Mouse (Mus musculus): ENCODE measurements around the gene Flna. TPM values are rescaled to one million over a fixed set of nuclear protein-coding genes. Genes with fewer than 3 reads are reported as not detected.

Gene Flna
- polyA plus RNA-seq, 1 experiment from 2014 or later: 504 TPM

DNA sequence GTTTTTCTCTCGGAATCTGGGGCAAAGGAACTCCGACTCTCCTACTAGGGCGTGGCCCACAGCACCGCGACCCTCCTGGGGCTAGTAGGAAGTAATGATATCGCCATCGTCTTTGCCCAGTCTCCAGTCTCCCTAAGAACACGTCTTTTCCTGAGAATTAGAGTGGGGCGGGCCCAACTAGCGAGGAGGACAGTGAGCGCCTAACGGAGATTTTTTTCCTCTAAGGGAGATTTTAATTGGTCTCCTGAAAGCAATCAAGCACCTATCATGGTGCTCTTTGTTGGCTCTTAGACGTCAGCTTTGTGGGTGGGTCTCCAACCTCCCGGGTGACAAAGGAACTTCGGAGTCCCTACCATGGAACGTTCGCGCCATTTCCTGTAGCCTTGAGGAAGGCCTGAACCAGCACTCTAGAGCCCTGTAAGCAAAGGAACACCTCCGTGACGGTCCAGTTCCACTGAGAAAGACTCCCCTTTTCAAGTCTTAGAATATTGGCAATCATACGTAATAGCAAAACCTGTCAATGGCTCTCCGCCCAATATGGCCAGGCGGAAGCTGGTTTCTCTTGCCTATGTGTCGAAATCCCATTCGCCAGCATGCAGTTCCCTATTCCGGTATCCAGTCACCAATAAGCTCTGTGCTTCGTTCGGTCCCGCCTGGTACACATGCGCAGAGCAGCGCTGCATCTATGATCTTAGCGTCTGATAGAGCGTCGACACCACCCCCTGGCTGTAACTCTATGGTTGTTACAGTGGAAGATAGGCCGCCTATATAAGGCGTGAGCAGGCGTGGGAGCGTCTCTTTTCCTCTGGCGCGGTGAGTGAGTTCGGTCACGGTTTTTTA, 20.7 kb upstream of the Flna start, which contains the start of gene Rpl10:
TSS of gene Rpl10 (plus strand) at position 751 of the 840 bp plus-strand sequence.
- H3K4me1 ChIP-seq (ENCODE audit: insufficient read depth): no peaks in the 10 kb centered on the region
- H3K36me3 ChIP-seq (ENCODE audit: insufficient read depth): peaks cover 10% of the 10 kb centered on the region; the same call in 1 of the 2 replicates
- peak within 1 kb of the TSS; percentile 58 for H3K4me3 ChIP-seq (ENCODE audit: low read depth, low read length)
- H3K9me3 ChIP-seq (ENCODE audit: low read depth, low read length): no peaks in the 10 kb centered on the region
- peak within 1 kb of the TSS; percentile 92 for H3K27ac ChIP-seq (ENCODE audit: low read depth)
- TF ChIP-seq CTCF (IDR thresholded peaks at IDR 0.05; ENCODE audit: low read depth): peak; percentile 54
- ATAC-seq (ENCODE audit: insufficient read depth) (peak; percentile 96), DNase-seq (peak; percentile 97)
- WGBS: 10% methylated on average over 42 of the region's 42 CpGs
- H3K4me2 ChIP-seq: peak within 1 kb of the TSS; percentile 63
- no peaks in the 10 kb centered on the region for H3K27me3 ChIP-seq (ENCODE audit: insufficient read depth, low read length)
- H3K9ac ChIP-seq: peak within 1 kb of the TSS; percentile 79

DNA sequence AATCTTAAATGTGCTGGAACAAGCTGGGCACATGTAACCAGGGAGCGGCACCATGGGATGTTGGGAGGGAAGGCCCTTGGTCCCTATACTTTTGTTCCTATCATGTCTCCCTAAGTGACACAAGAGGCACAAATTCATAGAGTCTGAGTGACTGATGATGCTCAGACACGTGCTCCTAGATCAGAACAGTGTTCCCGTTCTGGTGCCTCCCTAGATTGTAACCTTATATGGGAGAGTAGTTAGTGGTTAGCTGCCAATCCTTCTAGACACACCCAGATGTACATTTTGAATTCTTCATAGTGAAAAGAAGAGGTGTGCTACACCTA, 20.1 kb upstream of the Flna start:
- H3K9ac ChIP-seq: peak overlapping the region; percentile 50
- H3K27ac ChIP-seq (ENCODE audit: low read depth): peak overlapping the region; percentile 92
- H3K4me2 ChIP-seq: peak overlapping the region; percentile 58
- no peak for DNase-seq
- ATAC-seq (ENCODE audit: insufficient read depth): peak; percentile 44
- H3K4me3 ChIP-seq (ENCODE audit: low read depth, low read length): peak overlapping the region; percentile 58
- TF ChIP-seq CTCF (IDR thresholded peaks at IDR 0.05; ENCODE audit: low read depth): no peak
- H3K27me3 ChIP-seq (ENCODE audit: insufficient read depth, low read length): no peaks in the 10 kb centered on the region
- H3K36me3 ChIP-seq (ENCODE audit: insufficient read depth): peaks cover 10% of the 10 kb centered on the region; the same call in 1 of the 2 replicates
- WGBS: 20% methylated on average over 3 of the region's 3 CpGs
- H3K9me3 ChIP-seq (ENCODE audit: low read depth, low read length): no peaks in the 10 kb centered on the region
- no peaks in the 10 kb centered on the region for H3K4me1 ChIP-seq (ENCODE audit: insufficient read depth)

DNA sequence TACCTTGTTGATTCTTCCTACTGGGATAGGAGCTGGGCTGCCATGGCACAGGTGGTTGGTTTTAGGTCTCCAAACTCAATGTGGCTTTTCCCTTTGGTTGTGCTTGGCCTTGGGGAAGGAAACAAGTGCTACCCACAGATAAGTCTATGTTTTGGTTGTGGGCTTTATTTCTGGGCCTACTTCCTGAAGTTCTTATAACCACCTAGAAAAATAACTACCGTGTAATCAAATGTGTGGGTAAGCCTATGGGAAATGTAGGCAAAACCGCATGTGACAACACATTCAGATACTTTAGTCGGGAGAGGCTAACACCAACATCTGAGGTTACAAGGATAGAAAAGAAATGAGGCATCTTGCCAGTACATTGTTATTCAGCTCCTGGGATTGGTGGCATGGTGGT, 8.1 kb upstream of the Flna start:
- no peak overlapping the region for H3K4me3 ChIP-seq (ENCODE audit: low read depth, low read length)
- WGBS: 99% methylated on average over 3 of the region's 3 CpGs
- H3K36me3 ChIP-seq (ENCODE audit: insufficient read depth): peaks cover 28% of the 10 kb centered on the region
- no peak for DNase-seq
- H3K9ac ChIP-seq: no peak overlapping the region
- no peak for ATAC-seq (ENCODE audit: insufficient read depth)
- H3K4me2 ChIP-seq: no peak overlapping the region
- H3K27me3 ChIP-seq (ENCODE audit: insufficient read depth, low read length): no peaks in the 10 kb centered on the region
- H3K9me3 ChIP-seq (ENCODE audit: low read depth, low read length): no peaks in the 10 kb centered on the region
- no peak overlapping the region for H3K27ac ChIP-seq (ENCODE audit: low read depth)
- TF ChIP-seq CTCF (IDR thresholded peaks at IDR 0.05; ENCODE audit: low read depth): no peak
- no peaks in the 10 kb centered on the region for H3K4me1 ChIP-seq (ENCODE audit: insufficient read depth)

DNA sequence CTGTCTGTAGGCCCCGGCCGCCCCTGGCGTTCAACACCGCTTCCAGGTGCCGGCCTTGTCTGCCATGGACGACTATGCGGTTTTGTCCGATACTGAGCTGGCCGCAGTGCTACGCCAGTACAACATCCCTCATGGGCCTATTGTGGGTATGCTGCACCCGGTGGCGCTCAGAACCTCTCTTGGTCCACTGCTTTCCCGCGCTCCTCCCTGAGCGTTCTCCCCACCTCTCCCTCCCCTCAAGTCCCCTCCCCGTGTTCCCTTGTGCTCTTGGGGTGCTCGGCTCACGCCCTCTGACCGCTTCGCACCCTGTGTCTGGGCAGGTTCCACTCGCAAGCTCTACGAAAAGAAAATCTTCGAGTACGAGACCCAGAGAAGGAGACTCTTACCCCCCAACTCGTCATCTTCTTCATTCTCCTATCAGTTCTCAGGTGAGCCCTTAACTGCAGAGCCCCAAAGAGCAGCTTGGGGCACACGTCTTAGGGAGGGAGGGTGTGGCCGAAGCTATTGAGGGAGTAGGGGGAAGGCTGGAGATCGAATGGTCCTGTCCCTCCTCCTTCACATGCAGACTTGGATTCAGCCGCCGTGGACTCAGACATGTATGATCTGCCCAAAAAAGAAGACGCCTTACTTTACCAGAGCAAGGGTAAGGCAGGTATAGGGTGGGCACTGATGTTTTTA, 5.4 kb upstream of the Flna start:
- WGBS: 19% methylated on average over 31 of the region's 31 CpGs
- Histone ChIP-seq H3K4me2 (peak overlapping the region; percentile 74), H3K9me3 (ENCODE audit: low read depth, low read length) (no peaks in the 10 kb centered on the region), H3K27me3 (ENCODE audit: insufficient read depth, low read length) (no peaks in the 10 kb centered on the region), H3K4me1 (ENCODE audit: insufficient read depth) (no peaks in the 10 kb centered on the region), H3K4me3 (ENCODE audit: low read depth, low read length) (peak overlapping the region; percentile 62), H3K27ac (ENCODE audit: low read depth) (peak overlapping the region; percentile 92), H3K9ac (peak overlapping the region; percentile 76), H3K36me3 (ENCODE audit: insufficient read depth) (peaks cover 28% of the 10 kb centered on the region)
- no peak for DNase-seq
- no peak for TF ChIP-seq CTCF (IDR thresholded peaks at IDR 0.05; ENCODE audit: low read depth)
- peak; percentile 16; the same call in 1 of the 2 replicates for ATAC-seq (ENCODE audit: insufficient read depth)

DNA sequence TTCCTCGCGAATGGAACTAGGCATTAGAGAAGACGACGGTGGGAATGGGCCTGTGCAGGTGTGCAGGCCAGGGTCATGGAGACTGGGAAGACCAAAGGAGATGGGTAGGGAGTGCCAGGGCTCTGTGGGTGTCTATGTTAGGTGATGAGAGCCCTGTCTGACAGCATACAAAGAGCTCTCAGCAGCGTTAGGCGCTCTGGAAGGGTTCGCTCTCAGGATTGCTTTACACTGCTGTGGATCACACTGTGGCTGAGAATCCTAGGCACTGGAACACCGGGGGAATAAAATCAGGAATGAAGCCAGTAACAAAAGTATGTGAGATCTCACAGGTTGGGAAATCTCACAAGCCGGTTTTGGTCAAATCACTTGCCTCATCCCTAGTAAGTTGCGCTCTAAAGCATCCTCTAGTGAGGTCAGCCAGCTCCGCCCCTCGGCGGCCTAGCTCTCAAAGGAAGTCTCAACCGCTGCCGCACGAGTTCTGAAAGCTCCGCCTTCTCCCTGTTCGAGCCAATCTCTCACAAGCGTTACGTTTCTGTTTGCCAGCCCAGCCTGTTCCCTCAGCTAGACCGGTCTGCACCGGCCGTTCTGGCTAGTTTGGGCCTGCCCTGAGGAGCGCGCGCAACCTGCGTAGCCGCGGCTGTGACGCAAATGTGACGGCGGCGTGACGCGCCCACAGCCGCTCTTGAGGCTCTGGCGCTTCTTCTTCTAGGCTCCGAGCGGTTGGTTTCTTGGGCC, 4.7 kb upstream of the Flna start, which contains the start of gene Emd:
TSS of gene Emd (plus strand) at position 535 of the 735 bp plus-strand sequence.
- no peaks in the 10 kb centered on the region for H3K27me3 ChIP-seq (ENCODE audit: insufficient read depth, low read length)
- peak within 1 kb of the TSS; percentile 62 for H3K4me3 ChIP-seq (ENCODE audit: low read depth, low read length)
- H3K4me2 ChIP-seq: peak within 1 kb of the TSS; percentile 74
- H3K4me1 ChIP-seq (ENCODE audit: insufficient read depth): no peaks in the 10 kb centered on the region
- no peak for TF ChIP-seq CTCF (IDR thresholded peaks at IDR 0.05; ENCODE audit: low read depth)
- 15% methylated on average over 39 of the region's 39 CpGs for WGBS
- H3K36me3 ChIP-seq (ENCODE audit: insufficient read depth): peaks cover 23% of the 10 kb centered on the region
- H3K9me3 ChIP-seq (ENCODE audit: low read depth, low read length): no peaks in the 10 kb centered on the region
- DNase-seq (peak; percentile 95), ATAC-seq (ENCODE audit: insufficient read depth) (peak; percentile 99)
- H3K27ac ChIP-seq (ENCODE audit: low read depth): peak within 1 kb of the TSS; percentile 92
- H3K9ac ChIP-seq: peak within 1 kb of the TSS; percentile 76

DNA sequence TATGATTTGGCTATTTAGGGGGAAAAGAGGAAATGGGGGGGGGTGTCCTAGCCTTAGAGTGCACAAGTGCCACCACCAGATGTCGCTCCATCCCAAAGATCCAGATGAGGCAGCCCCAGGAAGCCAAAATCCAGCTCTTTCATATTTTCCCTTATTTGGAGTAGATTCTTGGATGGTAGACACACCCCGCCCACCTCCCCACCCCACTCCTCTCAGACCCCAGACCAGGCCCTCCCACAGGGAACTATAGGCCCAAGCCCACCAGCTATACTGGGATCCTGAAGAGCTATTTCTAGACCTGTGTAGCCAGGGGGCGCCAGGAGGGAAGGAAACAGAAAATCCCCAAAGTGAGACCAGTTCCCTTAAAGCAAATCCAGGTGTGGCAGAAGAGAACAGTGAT, 969 bp downstream of the Flna start:
- Histone ChIP-seq H3K36me3 (ENCODE audit: insufficient read depth) (peaks cover 4% of the 10 kb centered on the region; the same call in 1 of the 2 replicates), H3K27ac (ENCODE audit: low read depth) (peak overlapping the region; percentile 83), H3K4me1 (ENCODE audit: insufficient read depth) (no peaks in the 10 kb centered on the region), H3K4me2 (peak overlapping the region; percentile 68), H3K4me3 (ENCODE audit: low read depth, low read length) (peak overlapping the region; percentile 42), H3K9me3 (ENCODE audit: low read depth, low read length) (no peaks in the 10 kb centered on the region), H3K9ac (peak overlapping the region; percentile 60; the same call in 1 of the 2 replicates), H3K27me3 (ENCODE audit: insufficient read depth, low read length) (no peaks in the 10 kb centered on the region)
- WGBS: 7% methylated on average over 3 of the region's 3 CpGs
- DNase-seq (peak; percentile 89), ATAC-seq (ENCODE audit: insufficient read depth) (peak; percentile 28)
- TF ChIP-seq CTCF (IDR thresholded peaks at IDR 0.05; ENCODE audit: low read depth): peak; percentile 65
